ENCODE assay signal across 8 mouse cellular contexts in the genomic region with DNA sequence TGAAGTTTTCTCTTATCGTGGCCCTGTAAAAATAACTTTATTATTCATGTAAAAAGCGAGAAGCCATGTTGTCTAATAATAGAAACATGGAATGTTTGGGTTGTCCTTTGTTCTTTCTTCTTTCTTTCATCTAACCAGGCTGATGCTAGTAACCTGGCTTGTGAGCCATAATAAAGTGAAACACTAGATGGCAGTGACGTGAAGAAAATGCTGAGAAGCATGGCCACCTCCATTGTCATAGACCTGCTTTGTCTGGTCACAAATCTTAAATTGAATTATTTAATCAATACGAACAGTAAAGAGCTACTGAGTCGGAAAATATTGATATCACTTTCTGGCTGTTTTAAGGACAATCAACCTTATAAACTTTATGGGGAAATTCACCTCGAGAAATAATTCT.
DNase-seq lines count a peak whose midpoint lies in the region; ATAC-seq and TF ChIP-seq lines count a peak whose summit lies in the region.

No protein-coding gene starts in this region.

- WGBS in kidney, embryonic 16.5 days = 26% methylated on average over 6 of the region's 6 CpGs
- 40% methylated on average over 6 of the region's 6 CpGs for WGBS in embryonic facial prominence, embryonic 10.5 days
- WGBS in hindbrain, postnatal 0 days = 25% methylated on average over 6 of the region's 6 CpGs
- WGBS in stomach, postnatal 0 days = 24% methylated on average over 6 of the region's 6 CpGs

- TF ChIP-seq EP300 in stomach, postnatal 0 days (optimal IDR thresholded peaks at IDR 0.05) = no peak

- no peak overlapping the region for H3K4me3 ChIP-seq in kidney, embryonic 16.5 days (ENCODE audit: low read length)
- H3K4me3 ChIP-seq in embryonic facial prominence, embryonic 10.5 days = no peak overlapping the region
- no peak overlapping the region for H3K4me3 ChIP-seq in hindbrain, postnatal 0 days (ENCODE audit: low read length)
- H3K4me3 ChIP-seq in stomach, postnatal 0 days (ENCODE audit: low read depth, low read length) = no peak overlapping the region

- H3K27ac ChIP-seq in kidney, embryonic 16.5 days (ENCODE audit: low read length) = no peak overlapping the region
- no peak overlapping the region for H3K27ac ChIP-seq in embryonic facial prominence, embryonic 10.5 days (replicated peaks)
- H3K27ac ChIP-seq in hindbrain, postnatal 0 days = 0 out of 2 replicates have a peak overlapping the region, but pooled peaks have one; percentile 1
- H3K27ac ChIP-seq in stomach, postnatal 0 days (replicated peaks) = no peak overlapping the region

- no peak for ATAC-seq in kidney, embryonic 16.5 days (ENCODE audit: low FRiP score, low TSS enrichment)
- peak; percentile 89 for ATAC-seq in hindbrain, postnatal 0 days
- ATAC-seq in stomach, postnatal 0 days (ENCODE audit: low FRiP score, low TSS enrichment) = no peak
- ATAC-seq in megakaryocyte-erythroid progenitor cell, adult 5-6 weeks (replicated peaks; ENCODE audit: low FRiP score, low TSS enrichment, poor library complexity, severe bottlenecking) = no peak

- no peak overlapping the region for H3K9ac ChIP-seq in kidney, embryonic 16.5 days (replicated peaks; ENCODE audit: low read length)
- H3K9ac ChIP-seq in hindbrain, postnatal 0 days (replicated peaks; ENCODE audit: low read length) = no peak overlapping the region
- H3K9ac ChIP-seq in stomach, postnatal 0 days (ENCODE audit: low read length) = no peak overlapping the region

- no peaks in the 10 kb centered on the region for H3K36me3 ChIP-seq in kidney, embryonic 16.5 days (ENCODE audit: insufficient read depth, low read length)
- no peaks in the 10 kb centered on the region for H3K36me3 ChIP-seq in embryonic facial prominence, embryonic 10.5 days (replicated peaks)
- no peaks in the 10 kb centered on the region for H3K36me3 ChIP-seq in hindbrain, postnatal 0 days (ENCODE audit: insufficient read depth, low read length)
- H3K36me3 ChIP-seq in stomach, postnatal 0 days (ENCODE audit: control insufficient read depth, insufficient read depth, low read length) = no peaks in the 10 kb centered on the region

- no peak overlapping the region for H3K4me2 ChIP-seq in kidney, embryonic 16.5 days (replicated peaks; ENCODE audit: low read depth, low read length)
- no peak overlapping the region for H3K4me2 ChIP-seq in hindbrain, postnatal 0 days (ENCODE audit: low read depth, low read length)
- no peak overlapping the region for H3K4me2 ChIP-seq in stomach, postnatal 0 days (replicated peaks; ENCODE audit: low read depth)

- H3K9me3 ChIP-seq in kidney, embryonic 16.5 days (ENCODE audit: low read length) = no peaks in the 10 kb centered on the region
- no peaks in the 10 kb centered on the region for H3K9me3 ChIP-seq in embryonic facial prominence, embryonic 10.5 days
- H3K9me3 ChIP-seq in hindbrain, postnatal 0 days (ENCODE audit: low read length) = no peaks in the 10 kb centered on the region
- H3K9me3 ChIP-seq in stomach, postnatal 0 days (ENCODE audit: control insufficient read depth, low read length) = no peaks in the 10 kb centered on the region

- H3K4me1 ChIP-seq in kidney, embryonic 16.5 days (ENCODE audit: insufficient read depth, low read length) = no peaks in the 10 kb centered on the region
- H3K4me1 ChIP-seq in embryonic facial prominence, embryonic 10.5 days = no peaks in the 10 kb centered on the region
- no peaks in the 10 kb centered on the region for H3K4me1 ChIP-seq in hindbrain, postnatal 0 days (ENCODE audit: insufficient read depth, low read length)
- no peaks in the 10 kb centered on the region for H3K4me1 ChIP-seq in stomach, postnatal 0 days (replicated peaks; ENCODE audit: control insufficient read depth, insufficient read depth)

- DNase-seq in kidney, adult 9 months = peak; percentile 54
- DNase-seq in adrenal gland, adult 8-10 months = peak; percentile 9
- DNase-seq in embryonic facial prominence, embryonic 10.5 days (ENCODE audit: low spot score) = peak; percentile 30
- peak; percentile 89 for DNase-seq in hindbrain, postnatal 0 days (ENCODE audit: low spot score)
- DNase-seq in lung, postnatal 14 days = peak; percentile 39
- no peak for DNase-seq in stomach, postnatal 0 days (ENCODE audit: low spot score)

- TF ChIP-seq CTCF in hindbrain, postnatal 0 days (IDR thresholded peaks at IDR 0.05; ENCODE audit: low read depth) = peak; percentile 87
- peak; percentile 88 for TF ChIP-seq CTCF in stomach, postnatal 0 days (IDR thresholded peaks at IDR 0.05; ENCODE audit: low read depth)

- H3K27me3 ChIP-seq in kidney, embryonic 16.5 days (ENCODE audit: insufficient read depth, low read length) = no peaks in the 10 kb centered on the region
- no peaks in the 10 kb centered on the region for H3K27me3 ChIP-seq in embryonic facial prominence, embryonic 10.5 days (replicated peaks; ENCODE audit: low read depth, poor library complexity, severe bottlenecking)
- H3K27me3 ChIP-seq in hindbrain, postnatal 0 days (ENCODE audit: insufficient read depth, low read length) = no peaks in the 10 kb centered on the region
- no peaks in the 10 kb centered on the region for H3K27me3 ChIP-seq in stomach, postnatal 0 days (ENCODE audit: control insufficient read depth, insufficient read depth, low read length)
